Mouse (Mus musculus) CH12.LX (cell line): ENCODE measurements around the gene Itgb1bp1. TPM values are rescaled to one million over a fixed set of nuclear protein-coding genes. Genes with fewer than 3 reads are reported as not detected.

Experiments used
- DNase-seq: peaks from one replicate; pipeline ENCODE4 v3.0.0-alpha.2; 2013; ENCODE audit errors: extremely low read depth
- H3K27ac ChIP-seq: 2 replicates; pipeline ENCODE4 v1.5.1; 2012; ENCODE audit warnings: low read depth, mild to moderate bottlenecking, control low read depth, moderate library complexity; ENCODE audit not compliant: insufficient read depth
- H3K27me3 ChIP-seq: replicated peaks from 2 replicates; pipeline ENCODE3; 2012; ENCODE audit warnings: inconsistent platforms
- H3K36me3 ChIP-seq, 2 experiments: replicated peaks in 1 of 2; 2 replicates each; pipeline versions ENCODE3 to v1.6.1; 2012; ENCODE audit warnings: inconsistent platforms in 1 of 2, low read length in 1 of 2, mild to moderate bottlenecking in 1 of 2, mixed read lengths in 1 of 2, moderate library complexity in 1 of 2; ENCODE audit not compliant: control insufficient read depth in 1 of 2, insufficient read depth in 1 of 2
- H3K4me1 ChIP-seq, 2 experiments: 2 replicates each; pipeline ENCODE4 v1.6.1; 2012; ENCODE audit warnings: inconsistent platforms in 1 of 2, moderate library complexity in 1 of 2; ENCODE audit not compliant: insufficient read depth in 2 of 2, control insufficient read depth in 1 of 2
- H3K4me2 ChIP-seq: 2 replicates; pipeline ENCODE4 v1.6.1; 2012; ENCODE audit warnings: low read depth, mild to moderate bottlenecking, control low read depth; ENCODE audit not compliant: poor library complexity, insufficient read depth, severe bottlenecking
- H3K4me3 ChIP-seq, 3 experiments: fragments of 150-350 bp in 1 of 3; sonication (generic) in 1 of 3; replicated peaks in 1 of 3; 2 replicates each; pipeline versions ENCODE3 to v1.5.1; 2011 to 2012; ENCODE audit warnings: low read depth in 2 of 3, low read length in 2 of 3, mild to moderate bottlenecking in 2 of 3, moderate library complexity in 2 of 3, control low read depth in 1 of 3, improper control_type of control experiment in 1 of 3, inconsistent platforms in 1 of 3, mixed read lengths in 1 of 3; ENCODE audit not compliant: poor library complexity in 1 of 3
- H3K79me2 ChIP-seq: replicated peaks from 2 replicates; pipeline ENCODE4 v1.6.1; 2012; ENCODE audit warnings: mild to moderate bottlenecking, moderate library complexity; ENCODE audit not compliant: control insufficient read depth, poor library complexity, insufficient read depth, severe bottlenecking; ENCODE audit errors: extremely low read depth
- H3K9ac ChIP-seq: 2 replicates; pipeline ENCODE4 v1.6.1; 2012; ENCODE audit warnings: low read depth, mild to moderate bottlenecking, control low read depth, moderate library complexity; ENCODE audit not compliant: insufficient read depth
- H3K9me3 ChIP-seq: replicated peaks from 2 replicates; pipeline ENCODE3; 2012; ENCODE audit warnings: low read length, inconsistent platforms, mixed read lengths
- CHD2 ChIP-seq: IDR thresholded peaks from 2 replicates; pipeline ENCODE4 v1.6.1; 2011; ENCODE audit warnings: low read length, improper control_type of control experiment
- E2F4 ChIP-seq: IDR thresholded peaks from 2 replicates; pipeline ENCODE4 v1.6.1; 2011; ENCODE audit warnings: low read depth, low read length, improper control_type of control experiment; ENCODE audit not compliant: insufficient replicate concordance
- JUND ChIP-seq: conservative IDR thresholded peaks from 2 replicates; pipeline ENCODE4 v1.6.1; 2011; ENCODE audit warnings: low read depth, low read length, improper control_type of control experiment
- KAT2A ChIP-seq: IDR thresholded peaks from 2 replicates; pipeline ENCODE4 v1.6.1; 2012; ENCODE audit warnings: low read length, improper control_type of control experiment, inconsistent platforms; ENCODE audit not compliant: insufficient replicate concordance
- NRF1 ChIP-seq: IDR thresholded peaks from 2 replicates; pipeline ENCODE4 v1.6.1; 2014; ENCODE audit warnings: low read depth, mild to moderate bottlenecking, inconsistent platforms, low read length, improper control_type of control experiment, moderate library complexity
- RCOR1 ChIP-seq: conservative IDR thresholded peaks from 2 replicates; pipeline ENCODE4 v1.6.1; 2012; ENCODE audit warnings: low read depth, mild to moderate bottlenecking, inconsistent platforms, low read length, improper control_type of control experiment
- SMC3 ChIP-seq: IDR thresholded peaks from 2 replicates; pipeline ENCODE4 v1.6.1; 2011; ENCODE audit warnings: low read depth, low read length, improper control_type of control experiment
- TBP ChIP-seq: conservative IDR thresholded peaks from 2 replicates; pipeline ENCODE4 v1.6.1; 2011; ENCODE audit warnings: low read depth, low read length, improper control_type of control experiment
- ZC3H11A ChIP-seq: IDR thresholded peaks from 2 replicates; pipeline ENCODE4 v1.6.1; 2012; ENCODE audit warnings: low read depth, mild to moderate bottlenecking, inconsistent platforms, low read length, improper control_type of control experiment
- ZNF384 ChIP-seq: IDR thresholded peaks from 2 replicates; pipeline ENCODE4 v1.6.1; 2012; ENCODE audit warnings: low read depth, low read length, improper control_type of control experiment, inconsistent platforms
- dilution Hi-C: fragments of 300-500 bp; cut with MboI; formaldehyde crosslinking; loops from 2 replicates; pipeline ENCODE4 v1.14.3; 2020; ENCODE audit warnings: low sequenced_read_pairs; ENCODE audit not compliant: extremely low pct_unique_long_range_greater_than_20kb, extremely low pct_ligation_motif_present
- in situ Hi-C: fragments of 300-500 bp; cut with MboI; formaldehyde crosslinking; loops from 3 replicates; pipeline ENCODE4 v1.14.3; 2019; ENCODE audit warnings: low sequenced_read_pairs, low pct_ligation_motif_present, low pct_unique_long_range_greater_than_20kb, mixed read lengths
- polyA plus RNA-seq: library from polyadenylated mRNA; unstranded; fragments of >175 nt; gene quantifications from 2 replicates; pipeline ENCODE4 v1.2.1, GENCODE M21; 2012; ENCODE audit warnings: low read depth; ENCODE audit not compliant: insufficient read length
- total RNA-seq, 2 experiments: library from RNA; depleted of rRNA; stranded (reverse); fragments of 300-350 nt in 1 of 2; fragments of >200 nt in 1 of 2; gene quantifications; 2 replicates each; pipeline ENCODE4 v1.2.3; 2012 to 2014

The Itgb1bp1 gene
- total and polyA plus RNA-seq, 3 experiments = 37.7 to 77.5 (median 57.9) TPM

DNA sequence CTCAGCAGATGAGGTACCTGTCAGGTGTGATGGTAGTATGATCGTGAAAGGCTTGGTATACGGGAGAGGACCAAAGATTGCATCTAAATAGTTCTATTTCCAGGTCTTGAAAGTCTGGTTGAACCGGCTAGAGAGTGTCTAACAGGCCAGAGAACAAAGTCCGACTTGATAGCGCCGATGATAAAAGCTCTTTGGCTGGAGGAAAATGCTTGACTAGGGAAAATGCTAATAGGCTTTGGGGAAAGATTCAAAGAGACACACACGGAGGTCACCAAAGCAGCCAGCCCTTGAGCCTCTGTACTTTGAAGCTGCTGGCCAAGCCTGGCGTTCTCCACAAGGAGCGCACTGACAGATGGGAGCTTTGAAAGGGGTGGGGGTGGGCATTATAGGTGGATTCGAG, 76.8 kb downstream of the Itgb1bp1 start:
- in situ Hi-C loops = no loop called here
- Histone ChIP-seq H3K9ac (no peak overlapping the region), H3K36me3 (no peaks in the 10 kb centered on the region), H3K27me3 (no peaks in the 10 kb centered on the region), H3K79me2 (no peaks in the 10 kb centered on the region), H3K4me3 (no peak overlapping the region), H3K27ac (no peak overlapping the region), H3K4me2 (no peak overlapping the region), H3K4me1 (peaks cover 0 to 28% of the 10 kb centered on the region in 2 experiments; a peak in 3 of 4 replicates), H3K9me3 (no peaks in the 10 kb centered on the region)
- dilution Hi-C loops = no loop called here
- no peak for TF ChIP-seq TBP
- TF ChIP-seq SMC3 = no peak
- TF ChIP-seq JUND = no peak
- no peak for TF ChIP-seq ZC3H11A
- TF ChIP-seq NRF1 = no peak
- TF ChIP-seq KAT2A = no peak
- no peak for TF ChIP-seq RCOR1
- DNase-seq = no peak

DNA sequence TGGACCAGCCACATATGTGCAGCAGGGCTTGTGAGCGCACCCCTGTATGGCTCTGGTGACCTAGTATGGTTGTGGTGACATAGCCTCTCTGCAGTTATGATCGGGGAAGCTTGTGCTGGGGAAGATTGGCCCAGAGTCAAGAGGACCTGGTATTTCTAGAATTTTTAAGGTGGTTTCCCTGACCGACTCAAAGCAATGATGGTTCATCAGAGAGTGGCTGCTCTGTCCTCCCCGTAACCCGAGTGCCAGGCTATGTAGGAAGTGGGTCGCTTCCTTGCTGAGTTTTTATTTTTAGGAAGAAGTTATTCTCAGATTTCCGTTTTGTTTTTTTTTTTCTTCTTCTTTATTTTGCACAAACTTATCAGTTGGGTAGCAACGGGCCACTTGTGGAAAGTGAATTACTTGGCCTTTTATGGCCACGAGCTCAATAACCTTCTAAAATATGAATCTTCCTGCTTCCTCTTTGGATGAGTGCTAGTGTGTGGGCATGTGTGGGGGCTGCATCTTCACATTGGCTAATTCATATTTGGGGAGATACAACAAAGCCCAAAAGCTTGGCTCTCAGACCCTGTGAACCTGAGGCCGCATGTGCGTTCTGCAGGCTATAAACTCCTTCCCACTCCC, 77.8 kb downstream of the Itgb1bp1 start:
- Histone ChIP-seq H3K4me2 (no peak overlapping the region), H3K27ac (no peak overlapping the region), H3K27me3 (no peaks in the 10 kb centered on the region), H3K79me2 (no peaks in the 10 kb centered on the region), H3K4me1 (peaks cover 0 to 28% of the 10 kb centered on the region in 2 experiments; a peak in 3 of 4 replicates), H3K9ac (no peak overlapping the region), H3K9me3 (no peaks in the 10 kb centered on the region), H3K36me3 (no peaks in the 10 kb centered on the region), H3K4me3 (no peak overlapping the region)
- no peak for TF ChIP-seq CHD2
- no peak for TF ChIP-seq E2F4
- dilution Hi-C loops (no loop called here), in situ Hi-C loops (no loop called here)
- peak; percentile 14 for DNase-seq

GRCm38 (mm10) chr12:21207422-21207821, 78.7 kb downstream of the Itgb1bp1 start:
- Histone ChIP-seq H3K27me3 (no peaks in the 10 kb centered on the region), H3K9me3 (no peaks in the 10 kb centered on the region), H3K27ac (no peak overlapping the region), H3K9ac (no peak overlapping the region), H3K4me1 (peaks cover 0 to 28% of the 10 kb centered on the region in 2 experiments; a peak in 3 of 4 replicates), H3K4me3 (no peak overlapping the region), H3K4me2 (no peak overlapping the region), H3K79me2 (no peaks in the 10 kb centered on the region), H3K36me3 (no peaks in the 10 kb centered on the region)
- no peak for DNase-seq
- TF ChIP-seq CHD2 (no peak), ZNF384 (no peak)
- dilution Hi-C loops = no loop called here
- in situ Hi-C loops = no loop called here
